8 mouse cellular contexts compared by ENCODE assay signal in genomic region chr1:136051465-136051864, GRCm38 (mm10). TPM values are rescaled to one million over a fixed set of nuclear protein-coding genes. Genes with fewer than 3 reads are reported as not detected.
DNase-seq lines count a peak whose midpoint lies in the region; ATAC-seq and TF ChIP-seq lines count a peak whose summit lies in the region.

No protein-coding gene starts in this region.

- ATAC-seq in common myeloid progenitor, adult 5-6 weeks (replicated peaks; ENCODE audit: low read depth, poor library complexity, severe bottlenecking) = peak; percentile 77
- ATAC-seq in hindbrain, embryonic 14.5 days (ENCODE audit: low FRiP score) = peak; percentile 83
- ATAC-seq in erythroblast, adult 5-6 weeks (replicated peaks; ENCODE audit: low FRiP score, poor library complexity, severe bottlenecking) = no peak

- peaks cover 14% of the 10 kb centered on the region; the same call in 1 of the 2 replicates for H3K4me1 ChIP-seq in hindbrain, embryonic 14.5 days (replicated peaks; ENCODE audit: control insufficient read depth, insufficient read depth, low read length)

- peak overlapping the region; percentile 58; the same call in 1 of the 2 replicates for H3K4me3 ChIP-seq in gastrocnemius, adult 2 months
- H3K4me3 ChIP-seq in hindbrain, embryonic 14.5 days (replicated peaks; ENCODE audit: low read length) = peak overlapping the region; percentile 36

- TF ChIP-seq CTCF in gastrocnemius, adult 2 months (IDR thresholded peaks at IDR 0.05) = peak; percentile 79

- peak overlapping the region; percentile 58 for H3K4me2 ChIP-seq in hindbrain, embryonic 14.5 days (replicated peaks)

- intact Hi-C loops in gastrocnemius, adult 2 months (cut with DNase I) = loop anchor here (1.0 kb wide), 1 partner anchor 25 kb away; no protein-coding TSS in a partner anchor

- peak; percentile 63 to 90 for DNase-seq in adrenal gland, adult (ENCODE audit: inconsistent age in 2 of 2, low spot score in 1 of 2)
- peak; percentile 81 for DNase-seq in gastrocnemius, adult 2 months
- peak; percentile 86 for DNase-seq in hindbrain, embryonic 14.5 days (ENCODE audit: low spot score)
- DNase-seq in layer of hippocampus, postnatal 25 days (ENCODE audit: extremely low spot score in 1 of 2, low spot score in 1 of 2) = peak; percentile 33 to 63
- peak; percentile 86 for DNase-seq in lung, postnatal 36 days
- peak; percentile 85 for DNase-seq in right cerebral cortex, adult 18-20 months

- no peaks in the 10 kb centered on the region for H3K9me3 ChIP-seq in hindbrain, embryonic 14.5 days (ENCODE audit: control insufficient read depth, low read length)

- H3K36me3 ChIP-seq in hindbrain, embryonic 14.5 days (replicated peaks; ENCODE audit: control insufficient read depth, insufficient read depth) = no peaks in the 10 kb centered on the region

- no peak overlapping the region for H3K27ac ChIP-seq in gastrocnemius, adult 2 months
- no peak overlapping the region for H3K27ac ChIP-seq in hindbrain, embryonic 14.5 days

- peak overlapping the region; percentile 46; the same call in 1 of the 2 replicates for H3K9ac ChIP-seq in hindbrain, embryonic 14.5 days

- peaks cover 24% of the 10 kb centered on the region for H3K27me3 ChIP-seq in hindbrain, embryonic 14.5 days (ENCODE audit: control insufficient read depth, insufficient read depth, low read length)

- WGBS in hindbrain, embryonic 14.5 days = 3% methylated on average over 6 of the region's 6 CpGs

RNA-seq across cellular contexts. Expression of gene Ascl5, which starts 0.9 kb away (rescaled TPM):
- total RNA-seq in common myeloid progenitor, adult 5-6 weeks (2017) = not detected in 2 replicates
- total RNA-seq in gastrocnemius, adult 2 months (2021) = not detected
- not detected in 2 replicates for polyA plus RNA-seq in hindbrain, embryonic 14.5 days (2014; fragmentation: Nextera tagmentation; extraction: Ambion mirVana)
- total RNA-seq in layer of hippocampus, postnatal 25 days (2021) = not detected
- total RNA-seq in erythroblast, adult 5-6 weeks (2015; ENCODE audit: low replicate concordance) = not detected in 2 replicates
- total RNA-seq in erythroblast, adult 5-6 weeks (2017; ENCODE audit: low replicate concordance) = not detected in 2 replicates

RNA-seq across cellular contexts. Expression of gene Cacna1s, which starts 1.1 kb away (rescaled TPM):
- total RNA-seq in common myeloid progenitor, adult 5-6 weeks (2017) = not detected in 2 replicates
- 100 to 1,000 TPM; 779 to 840 TPM for total RNA-seq in gastrocnemius, adult 2 months (2021)
- polyA plus RNA-seq in hindbrain, embryonic 14.5 days (2014; fragmentation: Nextera tagmentation; extraction: Ambion mirVana) = 0.13 and 0.17 TPM in 2 replicates
- total RNA-seq in layer of hippocampus, postnatal 25 days (2021) = under 1 TPM; 0.44 to 0.45 TPM
- total RNA-seq in erythroblast, adult 5-6 weeks (2015; ENCODE audit: low replicate concordance) = not detected in 2 replicates
- not detected in 2 replicates for total RNA-seq in erythroblast, adult 5-6 weeks (2017; ENCODE audit: low replicate concordance)

RNA-seq across cellular contexts. Expression of gene Tmem9, which starts 43.5 kb away (rescaled TPM):
- 20.9 and 22.0 TPM in 2 replicates for total RNA-seq in common myeloid progenitor, adult 5-6 weeks (2017)
- 1 to 10 TPM; 5.2 to 9.9 TPM for total RNA-seq in gastrocnemius, adult 2 months (2021)
- polyA plus RNA-seq in hindbrain, embryonic 14.5 days (2014; fragmentation: Nextera tagmentation; extraction: Ambion mirVana) = 98.2 and 116 TPM in 2 replicates
- total RNA-seq in layer of hippocampus, postnatal 25 days (2021) = 10 to 100 TPM; 66.8 to 80.8 TPM
- total RNA-seq in erythroblast, adult 5-6 weeks (2015; ENCODE audit: low replicate concordance) = 17.9 and 24.5 TPM in 2 replicates
- total RNA-seq in erythroblast, adult 5-6 weeks (2017; ENCODE audit: low replicate concordance) = 16.9 and 22.3 TPM in 2 replicates

RNA-seq across cellular contexts. Expression of gene Igfn1, which starts 45.3 kb away (rescaled TPM):
- not detected in 2 replicates for total RNA-seq in common myeloid progenitor, adult 5-6 weeks (2017)
- total RNA-seq in gastrocnemius, adult 2 months (2021) = 10 to 100 TPM; 21.8 to 52.3 TPM
- not detected in 2 replicates for polyA plus RNA-seq in hindbrain, embryonic 14.5 days (2014; fragmentation: Nextera tagmentation; extraction: Ambion mirVana)
- under 1 TPM; 0.23 to 0.25 TPM for total RNA-seq in layer of hippocampus, postnatal 25 days (2021)
- total RNA-seq in erythroblast, adult 5-6 weeks (2015; ENCODE audit: low replicate concordance) = not detected in 2 replicates
- total RNA-seq in erythroblast, adult 5-6 weeks (2017; ENCODE audit: low replicate concordance) = not detected in 2 replicates

Comparison
In these comparisons a context has a peak if more than half of its experiments do, and no peak if none do; other contexts are left out.
1. RNA of gene Cacna1s, which starts 1.1 kb away (total RNA-seq): 779 to 840 TPM in gastrocnemius, adult 2 months; 0.44 to 0.45 TPM in layer of hippocampus, postnatal 25 days, not detected in common myeloid progenitor, adult 5-6 weeks and not detected in erythroblast, adult 5-6 weeks; every median in the first group is over 100 times any median in the second.
2. Peak in every context shown above with its lines, with median percentiles within 50 percentile points of each other: DNase-seq.